Mouse (Mus musculus): ENCODE results near the gene Tepp.

GRCm38 (mm10) chr8:95352871-95353866 is 42.8 kb downstream of the Tepp start:
- TF ChIP-seq CTCF (IDR thresholded peaks at IDR 0.05; ENCODE audit: low read depth): no peak
- no peak for TF ChIP-seq EP300 (IDR thresholded peaks at IDR 0.05; ENCODE audit: low read depth)

Measured in heart, postnatal 0 days (tissue).